Mouse (Mus musculus): ENCODE measurements around the gene Sh2b2. TPM values are rescaled to one million over a fixed set of nuclear protein-coding genes. Genes with fewer than 3 reads are reported as not detected.

Sh2b2 gene
- polyA plus RNA-seq, 1 experiment from 2014 or later, result 9.9 TPM

- Histone ChIP-seq H3K4me3 (ENCODE audit: low read depth, low read length) (no peak overlapping the region), H3K36me3 (ENCODE audit: control insufficient read depth, insufficient read depth, low read length) (0 out of 2 replicates have a peak, but pooled peaks cover 4% of the 10 kb centered on the region)
Measured at GRCm38 (mm10) chr5:136182049-136182448, 64.3 kb downstream of the Sh2b2 start.

GRCm38 (mm10) chr5:136181197-136181596 lies 65.2 kb downstream of the Sh2b2 start:
- H3K4me3 ChIP-seq (ENCODE audit: low read depth, low read length), result no peak overlapping the region
- H3K27ac ChIP-seq (ENCODE audit: low read depth, low read length), result no peak overlapping the region
- H3K9me3 ChIP-seq (ENCODE audit: control insufficient read depth, low read length), result no peaks in the 10 kb centered on the region
- no peak for DNase-seq (ENCODE audit: low spot score)
- WGBS, result 91% methylated on average over 6 of the region's 6 CpGs
- no peak for ATAC-seq (ENCODE audit: low FRiP score)
- 0 out of 2 replicates have a peak, but pooled peaks cover 4% of the 10 kb centered on the region for H3K36me3 ChIP-seq (ENCODE audit: control insufficient read depth, insufficient read depth, low read length)
- no peaks in the 10 kb centered on the region for H3K4me1 ChIP-seq (replicated peaks; ENCODE audit: control insufficient read depth, insufficient read depth, low read length)
- H3K4me2 ChIP-seq (replicated peaks; ENCODE audit: low read depth, low read length), result no peak overlapping the region
- H3K27me3 ChIP-seq (ENCODE audit: control insufficient read depth, insufficient read depth, low read length), result no peaks in the 10 kb centered on the region
- no peak overlapping the region for H3K9ac ChIP-seq (ENCODE audit: low read depth, low read length)

More at GRCm38 (mm10) chr5:136182049-136182448, 64.3 kb downstream of the Sh2b2 start:
- ATAC-seq (ENCODE audit: low FRiP score) (no peak), DNase-seq (ENCODE audit: low spot score) (no peak)
- Histone ChIP-seq H3K27me3 (ENCODE audit: control insufficient read depth, insufficient read depth, low read length) (no peaks in the 10 kb centered on the region), H3K9me3 (ENCODE audit: control insufficient read depth, low read length) (no peaks in the 10 kb centered on the region), H3K27ac (ENCODE audit: low read depth, low read length) (no peak overlapping the region), H3K4me1 (replicated peaks; ENCODE audit: control insufficient read depth, insufficient read depth, low read length) (no peaks in the 10 kb centered on the region), H3K4me2 (replicated peaks; ENCODE audit: low read depth, low read length) (no peak overlapping the region), H3K9ac (ENCODE audit: low read depth, low read length) (no peak overlapping the region)
- WGBS, result 93% methylated on average over 6 of the region's 6 CpGs

GRCm38 (mm10) chr5:136179594-136179993 lies 66.8 kb downstream of the Sh2b2 start:
- WGBS, result 77% methylated on average over 5 of the region's 5 CpGs
- Histone ChIP-seq H3K27me3 (ENCODE audit: control insufficient read depth, insufficient read depth, low read length) (no peaks in the 10 kb centered on the region), H3K27ac (ENCODE audit: low read depth, low read length) (no peak overlapping the region), H3K9me3 (ENCODE audit: control insufficient read depth, low read length) (no peaks in the 10 kb centered on the region), H3K36me3 (ENCODE audit: control insufficient read depth, insufficient read depth, low read length) (0 out of 2 replicates have a peak, but pooled peaks cover 4% of the 10 kb centered on the region), H3K4me1 (replicated peaks; ENCODE audit: control insufficient read depth, insufficient read depth, low read length) (no peaks in the 10 kb centered on the region), H3K4me2 (replicated peaks; ENCODE audit: low read depth, low read length) (no peak overlapping the region), H3K9ac (ENCODE audit: low read depth, low read length) (no peak overlapping the region), H3K4me3 (ENCODE audit: low read depth, low read length) (no peak overlapping the region)
- ATAC-seq (ENCODE audit: low FRiP score) (no peak), DNase-seq (ENCODE audit: low spot score) (no peak)

GRCm38 (mm10) chr5:136173606-136174463 lies 72.5 kb downstream of the Sh2b2 start:
- no peak overlapping the region for H3K27ac ChIP-seq (ENCODE audit: low read depth, low read length)

GRCm38 (mm10) chr5:136172939-136173338 lies 73.4 kb downstream of the Sh2b2 start:
- H3K4me2 ChIP-seq (replicated peaks; ENCODE audit: low read depth, low read length), result no peak overlapping the region
- H3K9ac ChIP-seq (ENCODE audit: low read depth, low read length), result no peak overlapping the region
- H3K36me3 ChIP-seq (ENCODE audit: control insufficient read depth, insufficient read depth, low read length), result no peaks in the 10 kb centered on the region
- H3K27me3 ChIP-seq (ENCODE audit: control insufficient read depth, insufficient read depth, low read length), result no peaks in the 10 kb centered on the region; the same call in 1 of the 2 replicates
- no peak for DNase-seq (ENCODE audit: low spot score)
- no peak overlapping the region for H3K27ac ChIP-seq (ENCODE audit: low read depth, low read length)
- ATAC-seq (ENCODE audit: low FRiP score), result no peak
- 74% methylated on average over 9 of the region's 9 CpGs for WGBS
- no peak overlapping the region for H3K4me3 ChIP-seq (ENCODE audit: low read depth, low read length)
- H3K9me3 ChIP-seq (ENCODE audit: control insufficient read depth, low read length), result no peaks in the 10 kb centered on the region
- 0 out of 2 replicates have a peak, but pooled peaks cover 3% of the 10 kb centered on the region for H3K4me1 ChIP-seq (replicated peaks; ENCODE audit: control insufficient read depth, insufficient read depth, low read length)

More at GRCm38 (mm10) chr5:136173606-136174463, 72.5 kb downstream of the Sh2b2 start:
- Histone ChIP-seq H3K9ac (ENCODE audit: low read depth, low read length) (no peak overlapping the region), H3K4me3 (ENCODE audit: low read depth, low read length) (no peak overlapping the region), H3K4me1 (replicated peaks; ENCODE audit: control insufficient read depth, insufficient read depth, low read length) (0 out of 2 replicates have a peak, but pooled peaks cover 3% of the 10 kb centered on the region), H3K4me2 (replicated peaks; ENCODE audit: low read depth, low read length) (no peak overlapping the region), H3K36me3 (ENCODE audit: control insufficient read depth, insufficient read depth, low read length) (no peaks in the 10 kb centered on the region), H3K9me3 (ENCODE audit: control insufficient read depth, low read length) (no peaks in the 10 kb centered on the region), H3K27me3 (ENCODE audit: control insufficient read depth, insufficient read depth, low read length) (no peaks in the 10 kb centered on the region; the same call in 1 of the 2 replicates)
- WGBS, result 61% methylated on average over 9 of the region's 9 CpGs
- ATAC-seq (ENCODE audit: low FRiP score) (no peak), DNase-seq (ENCODE audit: low spot score) (no peak)

GRCm38 (mm10) chr5:136171363-136172341 lies 74.7 kb downstream of the Sh2b2 start:
- Histone ChIP-seq H3K36me3 (ENCODE audit: control insufficient read depth, insufficient read depth, low read length) (no peaks in the 10 kb centered on the region), H3K4me2 (replicated peaks; ENCODE audit: low read depth, low read length) (peak overlapping the region; percentile 82), H3K9ac (ENCODE audit: low read depth, low read length) (no peak overlapping the region; the same call in 1 of the 2 replicates), H3K27me3 (ENCODE audit: control insufficient read depth, insufficient read depth, low read length) (no peaks in the 10 kb centered on the region; the same call in 1 of the 2 replicates), H3K27ac (ENCODE audit: low read depth, low read length) (no peak overlapping the region), H3K9me3 (ENCODE audit: control insufficient read depth, low read length) (no peaks in the 10 kb centered on the region), H3K4me1 (replicated peaks; ENCODE audit: control insufficient read depth, insufficient read depth, low read length) (0 out of 2 replicates have a peak, but pooled peaks cover 3% of the 10 kb centered on the region), H3K4me3 (ENCODE audit: low read depth, low read length) (peak overlapping the region; percentile 34)
- WGBS, result 43% methylated on average over 17 of the region's 17 CpGs
- ATAC-seq (ENCODE audit: low FRiP score) (no peak), DNase-seq (ENCODE audit: low spot score) (no peak)

GRCm38 (mm10) chr5:136170512-136171362 lies 75.6 kb downstream of the Sh2b2 start, which contains the start of gene Orai2:
TSS of gene Orai2 (minus strand) at chr5:136170713.
- 7% methylated on average over 45 of the region's 49 CpGs for WGBS

More at GRCm38 (mm10) chr5:136170512-136171362, 75.6 kb downstream of the Sh2b2 start, which contains the start of gene Orai2:
- H3K4me1 ChIP-seq (replicated peaks; ENCODE audit: control insufficient read depth, insufficient read depth, low read length), result 0 out of 2 replicates have a peak, but pooled peaks cover 3% of the 10 kb centered on the region
- H3K36me3 ChIP-seq (ENCODE audit: control insufficient read depth, insufficient read depth, low read length), result no peaks in the 10 kb centered on the region
- H3K27ac ChIP-seq (ENCODE audit: low read depth, low read length), result peak within 1 kb of the TSS; percentile 31; the same call in 1 of the 2 replicates
- H3K9ac ChIP-seq (ENCODE audit: low read depth, low read length), result peak within 1 kb of the TSS; percentile 64
- DNase-seq (ENCODE audit: low spot score) (peak; percentile 90), ATAC-seq (ENCODE audit: low FRiP score) (peak; percentile 93)
- H3K4me3 ChIP-seq (ENCODE audit: low read depth, low read length), result peak within 1 kb of the TSS; percentile 34
- no peaks in the 10 kb centered on the region; the same call in 1 of the 2 replicates for H3K27me3 ChIP-seq (ENCODE audit: control insufficient read depth, insufficient read depth, low read length)
- no peaks in the 10 kb centered on the region for H3K9me3 ChIP-seq (ENCODE audit: control insufficient read depth, low read length)
- peak within 1 kb of the TSS; percentile 82 for H3K4me2 ChIP-seq (replicated peaks; ENCODE audit: low read depth, low read length)
